Mouse (Mus musculus) forebrain, embryonic 14.5 days (tissue): ENCODE results near the gene Bnip3. TPM values are rescaled to one million over a fixed set of nuclear protein-coding genes. Genes with fewer than 3 reads are reported as not detected.

Experiments
- ATAC-seq: fragments of 200-750 bp; cut with Nextera tagmentation; 2 replicates; pipeline ENCODE4 v1.8.0; 2017; ENCODE audit warnings: mild to moderate bottlenecking, moderate library complexity
- DNase-seq: peaks from one replicate; pipeline ENCODE4 v3.0.0-alpha.2; 2015; ENCODE audit warnings: low spot score
- H3K27ac ChIP-seq: fragments of 300-500 bp; sonication (generic); 2 replicates; pipeline ENCODE4 v1.5.1; 2014; ENCODE audit warnings: low read depth, mild to moderate bottlenecking, control low read depth, low read length, moderate library complexity
- H3K27me3 ChIP-seq: fragments of 300-500 bp; sonication (generic); replicated peaks from 2 replicates; pipeline ENCODE4 v1.6.1; 2014; ENCODE audit warnings: low read length, control low read depth, mixed read lengths; ENCODE audit not compliant: control insufficient read depth, insufficient read depth
- H3K36me3 ChIP-seq: fragments of 300-500 bp; sonication (generic); 2 replicates; pipeline ENCODE4 v1.6.1; 2014; ENCODE audit warnings: low read length, control low read depth; ENCODE audit not compliant: control insufficient read depth, insufficient read depth
- H3K4me1 ChIP-seq: fragments of 300-500 bp; sonication (generic); 2 replicates; pipeline ENCODE4 v1.6.1; 2014; ENCODE audit warnings: antibody characterized with exemption, low read length, control low read depth; ENCODE audit not compliant: control insufficient read depth, insufficient read depth
- H3K4me2 ChIP-seq: fragments of 300-500 bp; sonication (generic); 2 replicates; pipeline ENCODE4 v1.6.1; 2014; ENCODE audit warnings: mild to moderate bottlenecking, control low read depth, low read length
- H3K4me3 ChIP-seq: fragments of 300-500 bp; sonication (generic); 2 replicates; pipeline ENCODE4 v1.5.1; 2014; ENCODE audit warnings: low read depth, low read length, control low read depth
- H3K9ac ChIP-seq: fragments of 300-500 bp; sonication (generic); 2 replicates; pipeline ENCODE4 v1.6.1; 2014; ENCODE audit warnings: mild to moderate bottlenecking, low read length, control low read depth, moderate library complexity
- H3K9me3 ChIP-seq: fragments of 300-500 bp; sonication (generic); replicated peaks from 2 replicates; pipeline ENCODE4 v1.6.1; 2016; ENCODE audit warnings: low read length, control low read depth, mixed read lengths; ENCODE audit not compliant: control insufficient read depth
- WGBS: fragments of 180-500 bp; shearing (Covaris S2); extraction: QIAGEN DNeasy Blood & Tissue Kit; methylation state at CpG from one replicate; pipeline ENCODE4 v1.1.7; 2014; 5-methylcytosine and 5-hydroxymethylcytosine counted together
- polyA plus RNA-seq: library from polyadenylated mRNA; unstranded; fragments of >200 nt; fragmentation: Nextera tagmentation; extraction: Ambion mirVana; gene quantifications from 2 replicates; pipeline ENCODE4 v1.2.1, GENCODE M21; 2014

The Bnip3 gene
- polyA plus RNA-seq, 1 experiment from 2014 or later: 84.9 TPM

DNA sequence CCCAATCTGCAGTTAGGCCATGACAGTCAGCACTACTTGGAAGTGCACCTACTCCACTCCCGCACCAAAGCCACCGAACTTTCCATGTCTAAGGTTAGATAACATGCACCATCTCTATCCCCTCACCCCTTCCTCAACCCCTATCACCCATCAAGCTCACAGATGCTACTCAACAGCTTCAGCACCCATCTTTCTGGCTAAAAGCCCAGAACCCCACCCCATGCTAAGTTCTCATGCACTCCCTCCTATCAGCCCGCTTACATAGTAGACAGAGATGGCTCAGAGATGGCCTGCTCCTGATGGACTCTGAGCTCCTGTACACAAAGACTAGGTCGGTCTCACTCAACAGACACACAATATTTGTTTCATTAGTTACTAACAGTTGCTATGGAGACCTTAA, 65.9 kb downstream of the Bnip3 start:
- DNase-seq: no peak
- no peak overlapping the region for H3K4me3 ChIP-seq
- 94% methylated on average over 4 of the region's 4 CpGs for WGBS
- peaks cover 29% of the 10 kb centered on the region for H3K4me1 ChIP-seq
- H3K9me3 ChIP-seq: no peaks in the 10 kb centered on the region
- no peak overlapping the region for H3K9ac ChIP-seq
- no peak for ATAC-seq
- no peaks in the 10 kb centered on the region for H3K27me3 ChIP-seq
- peaks cover 4% of the 10 kb centered on the region; the same call in 1 of the 2 replicates for H3K36me3 ChIP-seq
- peak overlapping the region; percentile 13; the same call in 1 of the 2 replicates for H3K4me2 ChIP-seq
- no peak overlapping the region for H3K27ac ChIP-seq

DNA sequence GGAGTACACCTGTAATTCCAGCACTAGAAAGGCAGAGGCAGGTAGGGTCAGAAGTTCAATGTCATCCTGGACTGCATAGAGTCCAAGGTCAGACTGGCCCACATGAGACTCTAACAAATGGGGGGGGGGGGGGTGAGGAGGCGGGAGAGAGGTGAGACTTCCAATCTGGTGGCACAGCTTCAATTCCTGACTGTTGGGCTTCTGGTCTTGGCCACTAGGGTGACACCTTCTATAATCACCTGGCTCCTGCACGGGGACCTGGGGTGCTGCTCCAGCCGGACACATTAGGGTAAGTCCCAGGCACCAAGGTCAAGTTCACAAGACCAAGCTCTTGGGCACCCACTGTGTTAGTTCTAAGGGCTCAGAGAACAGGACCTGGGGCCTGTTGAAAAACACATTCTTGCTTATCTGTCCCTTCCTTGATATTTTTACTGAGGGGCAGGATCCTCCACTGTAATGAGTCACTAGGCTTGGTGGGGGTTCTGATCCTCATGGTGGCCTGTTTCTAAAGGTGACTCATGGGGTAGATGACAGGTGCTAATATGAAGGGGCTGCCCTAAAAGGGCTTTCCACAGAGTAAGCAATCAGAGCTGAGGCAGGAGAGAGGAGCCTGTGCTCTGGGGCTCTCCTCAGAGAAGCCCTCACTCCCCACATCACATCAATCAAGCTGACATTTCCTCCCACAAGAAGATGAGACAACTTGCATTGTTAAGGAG, 67.7 kb downstream of the Bnip3 start:
- no peak for DNase-seq
- Histone ChIP-seq H3K4me2 (no peak overlapping the region), H3K9ac (no peak overlapping the region), H3K9me3 (no peaks in the 10 kb centered on the region), H3K4me1 (peaks cover 16% of the 10 kb centered on the region), H3K4me3 (no peak overlapping the region), H3K27ac (0 out of 2 replicates have a peak overlapping the region, but pooled peaks have one; percentile 9), H3K27me3 (no peaks in the 10 kb centered on the region), H3K36me3 (no peaks in the 10 kb centered on the region; the same call in 1 of the 2 replicates)
- no peak for ATAC-seq
- WGBS: 81% methylated on average over 3 of the region's 3 CpGs

Other genes starting within 250 kb of the Bnip3 start
- gene Ppp2r2d, start 63.4 kb downstream of the Bnip3 start, polyA plus RNA-seq: 52.3 and 73.3 TPM in 2 replicates
- gene Mapk1ip1, start 63.2 kb downstream of the Bnip3 start, polyA plus RNA-seq: 29.0 and 31.1 TPM in 2 replicates
- gene Jakmip3, start 31.2 kb upstream of the Bnip3 start, polyA plus RNA-seq: 2.4 and 4.9 TPM in 2 replicates
- gene Dpysl4, start 176.5 kb upstream of the Bnip3 start, polyA plus RNA-seq: 123 and 141 TPM in 2 replicates